Mouse (Mus musculus): ENCODE results near the gene Cpsf6. TPM values are rescaled to one million over a fixed set of nuclear protein-coding genes. Genes with fewer than 3 reads are reported as not detected.
"Not testable (repeated sequence)": the region's sequence is repeated elsewhere in the genome, so short reads cannot be mapped to it uniquely, and the experiment has no call there.

The Cpsf6 gene
- polyA plus RNA-seq, 1 experiment from 2014 or later: 213 TPM

GRCm38 (mm10) chr10:117396386-117397048 is 16.7 kb upstream of the Cpsf6 start:
- H3K36me3 ChIP-seq: no peaks in the 10 kb centered on the region
- H3K9ac ChIP-seq: no peak overlapping the region
- no peak for ATAC-seq (ENCODE audit: insufficient number of reproducible peaks, insufficient read depth, low FRiP score, low TSS enrichment)
- 42% methylated on average over 18 of the region's 18 CpGs for WGBS
- H3K9me3 ChIP-seq: no peaks in the 10 kb centered on the region
- no peak overlapping the region for H3K4me3 ChIP-seq
- H3K27ac ChIP-seq: no peak overlapping the region
- peak overlapping the region; percentile 37 for H3K4me2 ChIP-seq (replicated peaks)
- no peaks in the 10 kb centered on the region for H3K27me3 ChIP-seq
- peaks cover 9% of the 10 kb centered on the region for H3K4me1 ChIP-seq

- ATAC-seq (ENCODE audit: insufficient number of reproducible peaks, insufficient read depth, low FRiP score, low TSS enrichment): no peak
- H3K36me3 ChIP-seq: no peaks in the 10 kb centered on the region
- H3K9ac ChIP-seq: no peak overlapping the region
- H3K27ac ChIP-seq: no peak overlapping the region
- WGBS: 93% methylated on average over 2 of the region's 2 CpGs
- no peak overlapping the region for H3K4me2 ChIP-seq (replicated peaks)
- peaks cover 9% of the 10 kb centered on the region for H3K4me1 ChIP-seq
- H3K4me3 ChIP-seq: no peak overlapping the region
- H3K9me3 ChIP-seq: no peaks in the 10 kb centered on the region
- no peaks in the 10 kb centered on the region for H3K27me3 ChIP-seq
These were observed 16.0 kb upstream of the Cpsf6 start for GRCm38 (mm10) chr10:117395801-117396200.

- ATAC-seq (ENCODE audit: insufficient number of reproducible peaks, insufficient read depth, low FRiP score, low TSS enrichment): no peak
- Histone ChIP-seq H3K4me1 (peaks cover 9% of the 10 kb centered on the region), H3K27me3 (no peaks in the 10 kb centered on the region), H3K9ac (no peak overlapping the region), H3K4me3 (no peak overlapping the region), H3K36me3 (no peaks in the 10 kb centered on the region), H3K4me2 (replicated peaks) (no peak overlapping the region), H3K27ac (no peak overlapping the region), H3K9me3 (no peaks in the 10 kb centered on the region)
- WGBS: 67% methylated on average over 3 of the region's 3 CpGs
These were observed 15.1 kb upstream of the Cpsf6 start for GRCm38 (mm10) chr10:117394738-117395550.

GRCm38 (mm10) chr10:117393891-117394395 is 14.1 kb upstream of the Cpsf6 start:
- Histone ChIP-seq H3K9ac (peak overlapping the region; percentile 40; the same call in 1 of the 2 replicates), H3K27me3 (no peaks in the 10 kb centered on the region), H3K4me3 (peak overlapping the region; percentile 42), H3K36me3 (no peaks in the 10 kb centered on the region), H3K4me2 (replicated peaks) (peak overlapping the region; percentile 65), H3K9me3 (no peaks in the 10 kb centered on the region), H3K4me1 (peaks cover 9% of the 10 kb centered on the region), H3K27ac (no peak overlapping the region)
- WGBS: 58% methylated on average over 11 of the region's 11 CpGs
- ATAC-seq (ENCODE audit: insufficient number of reproducible peaks, insufficient read depth, low FRiP score, low TSS enrichment): no peak

- 3% methylated on average over 23 of the region's 27 CpGs for WGBS
- Histone ChIP-seq H3K36me3 (no peaks in the 10 kb centered on the region), H3K4me3 (peak overlapping the region; percentile 42), H3K4me2 (replicated peaks) (peak overlapping the region; percentile 65), H3K9me3 (no peaks in the 10 kb centered on the region), H3K9ac (peak overlapping the region; percentile 40), H3K27me3 (no peaks in the 10 kb centered on the region), H3K4me1 (peaks cover 9% of the 10 kb centered on the region), H3K27ac (no peak overlapping the region)
- peak; percentile 79 for ATAC-seq (ENCODE audit: insufficient number of reproducible peaks, insufficient read depth, low FRiP score, low TSS enrichment)
These were observed 13.5 kb upstream of the Cpsf6 start for GRCm38 (mm10) chr10:117393196-117393890.

- WGBS: 8% methylated on average over 6 of the region's 6 CpGs
- Histone ChIP-seq H3K9ac (0 out of 2 replicates have a peak overlapping the region, but pooled peaks have one; percentile 40), H3K4me3 (peak overlapping the region; percentile 42), H3K4me1 (peaks cover 9% of the 10 kb centered on the region), H3K27me3 (no peaks in the 10 kb centered on the region), H3K9me3 (no peaks in the 10 kb centered on the region), H3K36me3 (no peaks in the 10 kb centered on the region), H3K27ac (no peak overlapping the region), H3K4me2 (replicated peaks) (peak overlapping the region; percentile 65)
- no peak; the same call in 1 of the 2 replicates for ATAC-seq (ENCODE audit: insufficient number of reproducible peaks, insufficient read depth, low FRiP score, low TSS enrichment)
These were observed 13.0 kb upstream of the Cpsf6 start for GRCm38 (mm10) chr10:117392832-117393195.

GRCm38 (mm10) chr10:117392397-117392796 is 12.6 kb upstream of the Cpsf6 start:
- not testable (repeated sequence) for H3K4me2 ChIP-seq (replicated peaks); ATAC-seq (ENCODE audit: insufficient number of reproducible peaks, insufficient read depth, low FRiP score, low TSS enrichment); H3K9ac ChIP-seq; H3K9me3 ChIP-seq; H3K27me3 ChIP-seq; H3K36me3 ChIP-seq; H3K27ac ChIP-seq; H3K4me1 ChIP-seq; H3K4me3 ChIP-seq
- WGBS: 94% methylated on average over 1 of the region's 1 CpGs

- no peaks in the 10 kb centered on the region for H3K27me3 ChIP-seq
- ATAC-seq (ENCODE audit: insufficient number of reproducible peaks, insufficient read depth, low FRiP score, low TSS enrichment): no peak
- H3K9ac ChIP-seq: no peak overlapping the region
- no peak overlapping the region for H3K4me3 ChIP-seq
- H3K4me1 ChIP-seq: peaks cover 5% of the 10 kb centered on the region
- H3K27ac ChIP-seq: no peak overlapping the region
- WGBS: 83% methylated on average over 2 of the region's 2 CpGs
- no peak overlapping the region for H3K4me2 ChIP-seq (replicated peaks)
- H3K9me3 ChIP-seq: no peaks in the 10 kb centered on the region
- no peaks in the 10 kb centered on the region for H3K36me3 ChIP-seq
These were observed 12.0 kb upstream of the Cpsf6 start for GRCm38 (mm10) chr10:117391801-117392200.

GRCm38 (mm10) chr10:117391057-117391456 is 11.2 kb upstream of the Cpsf6 start:
- ATAC-seq (ENCODE audit: insufficient number of reproducible peaks, insufficient read depth, low FRiP score, low TSS enrichment): no peak
- H3K4me1 ChIP-seq: no peaks in the 10 kb centered on the region

GRCm38 (mm10) chr10:117389904-117390875 is 10.4 kb upstream of the Cpsf6 start:
- Histone ChIP-seq H3K9ac (no peak overlapping the region), H3K4me3 (no peak overlapping the region), H3K9me3 (no peaks in the 10 kb centered on the region), H3K36me3 (no peaks in the 10 kb centered on the region), H3K4me2 (replicated peaks) (no peak overlapping the region), H3K27me3 (no peaks in the 10 kb centered on the region), H3K27ac (no peak overlapping the region), H3K4me1 (no peaks in the 10 kb centered on the region)
- no peak for ATAC-seq (ENCODE audit: insufficient number of reproducible peaks, insufficient read depth, low FRiP score, low TSS enrichment)
- 51% methylated on average over 31 of the region's 31 CpGs for WGBS

More at GRCm38 (mm10) chr10:117391057-117391456, 11.2 kb upstream of the Cpsf6 start:
- H3K36me3 ChIP-seq: no peaks in the 10 kb centered on the region
- H3K4me2 ChIP-seq (replicated peaks): no peak overlapping the region
- H3K27me3 ChIP-seq: no peaks in the 10 kb centered on the region
- H3K9ac ChIP-seq: no peak overlapping the region
- H3K9me3 ChIP-seq: no peaks in the 10 kb centered on the region
- WGBS: 25% methylated on average over 5 of the region's 5 CpGs
- H3K4me3 ChIP-seq: no peak overlapping the region
- no peak overlapping the region for H3K27ac ChIP-seq

GRCm38 (mm10) chr10:117389371-117389740 is 9.5 kb upstream of the Cpsf6 start:
- no peak for ATAC-seq (ENCODE audit: insufficient number of reproducible peaks, insufficient read depth, low FRiP score, low TSS enrichment)
- H3K4me3 ChIP-seq: no peak overlapping the region
- no peaks in the 10 kb centered on the region for H3K9me3 ChIP-seq
- H3K27me3 ChIP-seq: no peaks in the 10 kb centered on the region
- H3K9ac ChIP-seq: no peak overlapping the region
- no peak overlapping the region for H3K27ac ChIP-seq
- WGBS: 66% methylated on average over 1 of the region's 1 CpGs
- no peaks in the 10 kb centered on the region for H3K4me1 ChIP-seq
- no peaks in the 10 kb centered on the region for H3K36me3 ChIP-seq
- no peak overlapping the region for H3K4me2 ChIP-seq (replicated peaks)
